Mouse (Mus musculus): Measurements from ENCODE around the gene Rad9a. TPM values are rescaled to one million over a fixed set of nuclear protein-coding genes. Genes with fewer than 3 reads are reported as not detected.

Rad9a gene
- polyA plus RNA-seq, 2 experiments = 14.3 to 20.8 TPM

- DNase-seq (ENCODE audit: low read depth in 3 of 3, low spot score in 3 of 3) = no peak
- peak; percentile 27; the same call in 1 of the 2 replicates for ATAC-seq (ENCODE audit: insufficient read depth)
These were observed 16.2 kb downstream of the Rad9a start for GRCm38 (mm10) chr19:4184976-4185975.

GRCm38 (mm10) chr19:4183689-4184088 lies 17.8 kb downstream of the Rad9a start:
- Histone ChIP-seq H3K4me3 (ENCODE audit: insufficient read depth in 1 of 2, low read depth in 2 of 2, low read length in 2 of 2) (no peak overlapping the region), H3K4me2 (ENCODE audit: low read depth) (no peak overlapping the region), H3K9ac (replicated peaks) (no peak overlapping the region), H3K36me3 (replicated peaks; ENCODE audit: control insufficient read depth, insufficient read depth, low read depth) (no peaks in the 10 kb centered on the region), H3K27me3 (ENCODE audit: control insufficient read depth, insufficient read depth, low read length) (no peaks in the 10 kb centered on the region), H3K4me1 (replicated peaks; ENCODE audit: control insufficient read depth in 2 of 2, insufficient read depth in 2 of 2, low read length in 1 of 2) (peaks cover 0 to 9% of the 10 kb centered on the region in 2 experiments; a peak in 2 of 4 replicates), H3K27ac (no peak overlapping the region), H3K9me3 (ENCODE audit: control insufficient read depth, low read length) (no peaks in the 10 kb centered on the region)
- WGBS (ENCODE audit: insufficient replicate concordance) = 69% methylated on average over 2 of the region's 2 CpGs
- TF ChIP-seq EP300 (IDR thresholded peaks at IDR 0.05; ENCODE audit: low read depth) = no peak
- no peak for TF ChIP-seq CTCF (IDR thresholded peaks at IDR 0.05; ENCODE audit: low read depth)
- no peak for ATAC-seq (ENCODE audit: insufficient read depth)
- no peak for DNase-seq (ENCODE audit: low read depth in 3 of 3, low spot score in 3 of 3)

More at GRCm38 (mm10) chr19:4184976-4185975, 16.2 kb downstream of the Rad9a start:
- H3K4me3 ChIP-seq (ENCODE audit: insufficient read depth in 1 of 2, low read depth in 2 of 2, low read length in 2 of 2) = no peak overlapping the region
- no peaks in the 10 kb centered on the region for H3K36me3 ChIP-seq (replicated peaks; ENCODE audit: control insufficient read depth, insufficient read depth, low read depth)
- H3K4me1 ChIP-seq (replicated peaks; ENCODE audit: control insufficient read depth in 2 of 2, insufficient read depth in 2 of 2, low read length in 1 of 2) = peaks cover 0 to 9% of the 10 kb centered on the region in 2 experiments; a peak in 2 of 4 replicates
- H3K4me2 ChIP-seq (ENCODE audit: low read depth) = no peak overlapping the region
- no peak for TF ChIP-seq EP300 (IDR thresholded peaks at IDR 0.05; ENCODE audit: low read depth)
- no peak for TF ChIP-seq CTCF (IDR thresholded peaks at IDR 0.05; ENCODE audit: low read depth)
- no peaks in the 10 kb centered on the region for H3K27me3 ChIP-seq (ENCODE audit: control insufficient read depth, insufficient read depth, low read length)
- no peaks in the 10 kb centered on the region for H3K9me3 ChIP-seq (ENCODE audit: control insufficient read depth, low read length)
- H3K27ac ChIP-seq = no peak overlapping the region
- H3K9ac ChIP-seq (replicated peaks) = no peak overlapping the region
- WGBS (ENCODE audit: insufficient replicate concordance) = 26% methylated on average over 15 of the region's 15 CpGs

- Histone ChIP-seq H3K36me3 (replicated peaks; ENCODE audit: control insufficient read depth, insufficient read depth, low read depth) (no peaks in the 10 kb centered on the region), H3K9me3 (ENCODE audit: control insufficient read depth, low read length) (no peaks in the 10 kb centered on the region), H3K4me2 (ENCODE audit: low read depth) (no peak overlapping the region), H3K4me1 (replicated peaks; ENCODE audit: control insufficient read depth in 2 of 2, insufficient read depth in 2 of 2, low read length in 1 of 2) (peaks cover 0 to 9% of the 10 kb centered on the region in 2 experiments; a peak in 2 of 4 replicates), H3K27ac (no peak overlapping the region), H3K4me3 (ENCODE audit: insufficient read depth in 1 of 2, low read depth in 2 of 2, low read length in 2 of 2) (no peak overlapping the region), H3K9ac (replicated peaks) (no peak overlapping the region), H3K27me3 (ENCODE audit: control insufficient read depth, insufficient read depth, low read length) (no peaks in the 10 kb centered on the region)
- no peak for ATAC-seq (ENCODE audit: insufficient read depth)
- peak in 1 of 3 experiments; percentile 43 for DNase-seq (ENCODE audit: low read depth in 3 of 3, low spot score in 3 of 3)
- TF ChIP-seq CTCF (IDR thresholded peaks at IDR 0.05; ENCODE audit: low read depth) (no peak), EP300 (IDR thresholded peaks at IDR 0.05; ENCODE audit: low read depth) (no peak)
- 33% methylated on average over 3 of the region's 3 CpGs for WGBS (ENCODE audit: insufficient replicate concordance)
These were observed 19.6 kb downstream of the Rad9a start for GRCm38 (mm10) chr19:4181892-4182291.

- ATAC-seq (ENCODE audit: insufficient read depth) = no peak
These were observed 21.1 kb downstream of the Rad9a start for GRCm38 (mm10) chr19:4180411-4180810.

GRCm38 (mm10) chr19:4175368-4175947 lies 26.0 kb downstream of the Rad9a start, which contains the start of gene Carns1:
Gene Carns1 (minus strand): TSS chr19:4175479.
- Histone ChIP-seq H3K27ac (no peak within 1 kb of the TSS), H3K4me3 (ENCODE audit: insufficient read depth in 1 of 2, low read depth in 2 of 2, low read length in 2 of 2) (no peak within 1 kb of the TSS), H3K4me1 (replicated peaks; ENCODE audit: control insufficient read depth in 2 of 2, insufficient read depth in 2 of 2, low read length in 1 of 2) (peaks cover 0 to 6% of the 10 kb centered on the region in 2 experiments; a peak in 1 of 4 replicates), H3K27me3 (ENCODE audit: control insufficient read depth, insufficient read depth, low read length) (no peaks in the 10 kb centered on the region), H3K9ac (replicated peaks) (no peak within 1 kb of the TSS), H3K4me2 (ENCODE audit: low read depth) (peak within 1 kb of the TSS; percentile 23; the same call in 1 of the 2 replicates), H3K9me3 (ENCODE audit: control insufficient read depth, low read length) (no peaks in the 10 kb centered on the region), H3K36me3 (replicated peaks; ENCODE audit: control insufficient read depth, insufficient read depth, low read depth) (no peaks in the 10 kb centered on the region)
- 23% methylated on average over 11 of the region's 11 CpGs for WGBS (ENCODE audit: insufficient replicate concordance)
- DNase-seq (ENCODE audit: low read depth in 3 of 3, low spot score in 3 of 3) = no peak
- no peak for TF ChIP-seq CTCF (IDR thresholded peaks at IDR 0.05; ENCODE audit: low read depth)
- no peak for TF ChIP-seq EP300 (IDR thresholded peaks at IDR 0.05; ENCODE audit: low read depth)
- no peak for ATAC-seq (ENCODE audit: insufficient read depth)

More at GRCm38 (mm10) chr19:4180411-4180810, 21.1 kb downstream of the Rad9a start:
- Histone ChIP-seq H3K4me3 (ENCODE audit: insufficient read depth in 1 of 2, low read depth in 2 of 2, low read length in 2 of 2) (no peak overlapping the region), H3K4me1 (replicated peaks; ENCODE audit: control insufficient read depth in 2 of 2, insufficient read depth in 2 of 2, low read length in 1 of 2) (peaks cover 0 to 9% of the 10 kb centered on the region in 2 experiments; a peak in 2 of 4 replicates), H3K9ac (replicated peaks) (no peak overlapping the region), H3K36me3 (replicated peaks; ENCODE audit: control insufficient read depth, insufficient read depth, low read depth) (no peaks in the 10 kb centered on the region), H3K27me3 (ENCODE audit: control insufficient read depth, insufficient read depth, low read length) (no peaks in the 10 kb centered on the region), H3K4me2 (ENCODE audit: low read depth) (no peak overlapping the region), H3K9me3 (ENCODE audit: control insufficient read depth, low read length) (no peaks in the 10 kb centered on the region), H3K27ac (no peak overlapping the region)
- DNase-seq (ENCODE audit: low read depth in 3 of 3, low spot score in 3 of 3) = no peak
- TF ChIP-seq EP300 (IDR thresholded peaks at IDR 0.05; ENCODE audit: low read depth) = no peak
- no peak for TF ChIP-seq CTCF (IDR thresholded peaks at IDR 0.05; ENCODE audit: low read depth)
- 64% methylated on average over 7 of the region's 7 CpGs for WGBS (ENCODE audit: insufficient replicate concordance)
